Mouse (Mus musculus) small intestine, adult 2 months (tissue): ENCODE results near the gene Cog1. TPM values are rescaled to one million over a fixed set of nuclear protein-coding genes. Genes with fewer than 3 reads are reported as not detected.

ENCODE experiments used
- H3K27ac ChIP-seq: fragments of 200-500 bp; 2 replicates; pipeline ENCODE4 v1.5.1; 2012; ENCODE audit warnings: low read depth, low read length, control low read depth, inconsistent platforms; ENCODE audit not compliant: insufficient read depth
- H3K27me3 ChIP-seq: fragments of 200-500 bp; 2 replicates; pipeline ENCODE4 v1.6.1; 2012; ENCODE audit warnings: mild to moderate bottlenecking, moderate library complexity, low read length, inconsistent platforms; ENCODE audit not compliant: control insufficient read depth, insufficient read depth
- H3K36me3 ChIP-seq: fragments of 200-500 bp; 2 replicates; pipeline ENCODE4 v1.6.1; 2012; ENCODE audit warnings: mild to moderate bottlenecking, low read length, control low read depth, inconsistent platforms; ENCODE audit not compliant: control insufficient read depth, insufficient read depth
- H3K4me1 ChIP-seq: fragments of 200-500 bp; 2 replicates; pipeline ENCODE4 v1.6.1; 2012; ENCODE audit warnings: low read length, inconsistent platforms, mixed read lengths; ENCODE audit not compliant: control insufficient read depth, insufficient read depth, insufficient read length
- H3K4me3 ChIP-seq: fragments of 200-500 bp; 2 replicates; pipeline ENCODE4 v1.5.1; 2012; ENCODE audit warnings: low read depth, mild to moderate bottlenecking, control low read depth, inconsistent platforms, low read length, moderate library complexity
- CTCF ChIP-seq: fragments of 200-500 bp; IDR thresholded peaks from 2 replicates; pipeline ENCODE4 v1.5.1; 2012; ENCODE audit warnings: low read depth, mild to moderate bottlenecking, control low read depth, inconsistent platforms, low read length, moderate library complexity, mixed read lengths; ENCODE audit not compliant: insufficient replicate concordance, insufficient read length; ENCODE audit errors: extremely low read depth
- POLR2A ChIP-seq: fragments of 200-500 bp; IDR thresholded peaks from 2 replicates; pipeline ENCODE4 v1.6.1; 2012; ENCODE audit warnings: low read depth, mild to moderate bottlenecking, control low read depth, inconsistent platforms, low read length, moderate library complexity
- WGBS: fragments of 180-500 bp; shearing (Covaris S2); methylation state at CpG from one replicate; pipeline ENCODE4 v1.1.7; 2018; 5-methylcytosine and 5-hydroxymethylcytosine counted together
- polyA plus RNA-seq: library from polyadenylated mRNA; depleted of rRNA; stranded (reverse); fragments of >200 nt; gene quantifications from 2 replicates; pipeline ENCODE4 v1.2.3, GENCODE M21; 2012

Gene Cog1
- polyA plus RNA-seq, 1 experiment: 50.2 TPM

DNA sequence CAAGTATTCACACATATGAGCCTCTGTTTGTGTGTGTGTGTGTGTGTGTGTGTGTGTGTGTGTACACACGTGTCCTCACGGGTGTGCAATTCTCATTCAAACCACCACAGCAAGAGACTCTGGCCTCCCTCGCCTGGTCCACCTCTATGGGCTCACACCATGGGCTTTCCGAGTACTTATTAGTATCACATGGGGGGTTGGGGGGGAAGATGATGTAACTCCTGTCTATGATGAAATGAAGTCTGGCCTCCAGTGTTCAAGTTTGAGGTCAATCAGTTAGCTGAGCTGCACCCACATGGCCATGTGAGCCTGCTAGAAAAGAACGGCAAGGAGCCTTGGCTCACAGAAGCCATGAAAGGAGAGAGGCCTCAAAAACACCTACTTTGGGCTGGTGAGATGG, 15.6 kb upstream of the Cog1 start:
- no peaks in the 10 kb centered on the region for H3K27me3 ChIP-seq
- TF ChIP-seq POLR2A (no peak), CTCF (no peak)
- no peak overlapping the region for H3K27ac ChIP-seq
- H3K36me3 ChIP-seq: no peaks in the 10 kb centered on the region
- WGBS: 85% methylated on average over 5 of the region's 5 CpGs
- H3K4me1 ChIP-seq: peaks cover 4% of the 10 kb centered on the region; the same call in 1 of the 2 replicates
- no peak overlapping the region for H3K4me3 ChIP-seq

DNA sequence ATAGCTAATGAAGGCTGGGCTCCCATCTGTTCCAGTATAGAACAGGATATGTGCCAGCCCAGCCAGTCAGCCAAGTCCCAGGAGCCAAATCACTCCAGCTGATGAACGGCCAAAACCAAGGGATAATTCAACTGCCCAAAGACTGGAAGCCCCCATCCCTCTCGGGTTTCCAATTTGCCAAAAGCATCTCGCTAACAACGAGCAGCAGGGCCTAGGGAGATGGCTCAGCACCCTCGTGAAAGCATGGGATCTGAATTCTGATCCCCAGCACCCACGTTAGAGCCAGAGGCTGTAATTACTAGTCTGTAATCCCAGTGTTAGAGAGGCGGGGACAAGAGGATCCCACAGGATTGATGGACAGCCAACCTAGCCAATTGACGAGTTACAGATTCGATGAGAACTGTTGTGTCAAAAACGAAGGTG, 14.3 kb upstream of the Cog1 start:
- H3K4me1 ChIP-seq: peaks cover 5% of the 10 kb centered on the region; the same call in 1 of the 2 replicates
- H3K27me3 ChIP-seq: no peaks in the 10 kb centered on the region
- H3K27ac ChIP-seq: no peak overlapping the region
- H3K4me3 ChIP-seq: no peak overlapping the region
- H3K36me3 ChIP-seq: no peaks in the 10 kb centered on the region
- WGBS: 89% methylated on average over 10 of the region's 10 CpGs
- TF ChIP-seq POLR2A (no peak), CTCF (no peak)

DNA sequence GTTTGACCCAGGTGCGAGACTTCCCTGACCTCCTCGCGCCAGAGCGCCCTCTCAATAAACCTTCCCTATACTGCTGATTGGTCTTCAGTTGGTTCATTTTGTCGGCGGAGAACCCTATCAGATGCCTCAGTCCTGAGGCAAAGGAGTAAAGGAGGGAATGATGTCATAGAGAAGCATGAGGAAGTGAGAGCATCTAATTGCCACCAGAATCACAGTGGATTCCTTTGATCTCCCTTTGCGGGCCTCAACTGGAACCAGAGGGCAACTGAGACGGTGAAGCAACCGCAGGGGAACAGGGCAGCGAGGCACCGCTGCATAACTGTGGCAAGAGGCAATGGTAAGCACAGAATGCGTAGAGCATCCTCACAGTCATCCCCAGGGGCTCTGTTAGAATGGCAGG, 10.3 kb upstream of the Cog1 start:
- H3K27ac ChIP-seq: no peak overlapping the region
- no peak for TF ChIP-seq POLR2A
- no peak for TF ChIP-seq CTCF
- H3K4me1 ChIP-seq: 0 out of 2 replicates have a peak, but pooled peaks cover 2% of the 10 kb centered on the region
- no peaks in the 10 kb centered on the region for H3K36me3 ChIP-seq
- 63% methylated on average over 12 of the region's 12 CpGs for WGBS
- H3K27me3 ChIP-seq: no peaks in the 10 kb centered on the region
- H3K4me3 ChIP-seq: no peak overlapping the region

DNA sequence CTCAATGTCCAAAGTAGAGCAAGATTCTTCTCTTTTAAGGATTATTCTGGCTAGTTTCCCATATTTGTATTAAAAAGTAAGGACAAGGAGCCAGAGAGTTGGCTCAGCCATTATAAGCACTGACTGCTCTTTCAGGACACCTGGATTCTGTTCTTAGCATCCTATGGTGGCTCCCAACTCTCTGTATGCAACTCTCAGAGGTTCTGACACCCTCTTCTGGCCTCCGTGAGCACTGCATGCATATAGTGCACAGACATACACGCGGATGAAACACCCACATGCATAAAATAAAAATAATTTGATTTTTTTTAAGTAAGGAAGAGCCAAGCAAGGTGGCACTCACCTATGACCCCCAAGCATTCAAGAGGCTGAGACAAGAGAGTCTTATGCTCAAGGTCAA, 3.8 kb upstream of the Cog1 start:
- Histone ChIP-seq H3K27ac (no peak overlapping the region), H3K4me1 (peaks cover 3% of the 10 kb centered on the region), H3K36me3 (no peaks in the 10 kb centered on the region), H3K27me3 (no peaks in the 10 kb centered on the region), H3K4me3 (no peak overlapping the region)
- TF ChIP-seq POLR2A: no peak
- no peak for TF ChIP-seq CTCF
- 92% methylated on average over 3 of the region's 3 CpGs for WGBS

DNA sequence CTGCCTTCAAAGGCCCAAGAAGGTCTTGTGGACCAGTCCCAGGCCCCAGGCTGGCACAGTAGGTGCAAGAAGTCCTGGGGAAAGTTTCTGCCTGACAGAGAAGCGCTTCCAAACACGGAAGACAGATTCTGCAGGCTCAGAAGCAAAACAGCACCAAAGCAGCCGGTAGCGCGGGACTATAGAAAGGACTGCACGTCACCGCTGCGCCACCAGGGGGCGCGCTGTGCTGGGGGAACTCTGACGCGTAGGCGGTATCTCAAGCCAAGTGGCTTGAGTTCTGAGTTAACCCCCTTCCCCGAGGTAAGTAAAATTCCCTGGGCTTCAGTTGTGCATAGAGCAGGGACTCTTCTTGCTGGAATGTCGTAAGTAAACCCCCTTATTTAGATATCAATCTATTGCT, 817 bp upstream of the Cog1 start:
- TF ChIP-seq POLR2A: no peak
- peak; percentile 99 for TF ChIP-seq CTCF
- Histone ChIP-seq H3K4me1 (peaks cover 7% of the 10 kb centered on the region), H3K4me3 (no peak overlapping the region), H3K27me3 (no peaks in the 10 kb centered on the region), H3K36me3 (peaks cover 16% of the 10 kb centered on the region), H3K27ac (no peak overlapping the region)
- WGBS: 5% methylated on average over 15 of the region's 15 CpGs

DNA sequence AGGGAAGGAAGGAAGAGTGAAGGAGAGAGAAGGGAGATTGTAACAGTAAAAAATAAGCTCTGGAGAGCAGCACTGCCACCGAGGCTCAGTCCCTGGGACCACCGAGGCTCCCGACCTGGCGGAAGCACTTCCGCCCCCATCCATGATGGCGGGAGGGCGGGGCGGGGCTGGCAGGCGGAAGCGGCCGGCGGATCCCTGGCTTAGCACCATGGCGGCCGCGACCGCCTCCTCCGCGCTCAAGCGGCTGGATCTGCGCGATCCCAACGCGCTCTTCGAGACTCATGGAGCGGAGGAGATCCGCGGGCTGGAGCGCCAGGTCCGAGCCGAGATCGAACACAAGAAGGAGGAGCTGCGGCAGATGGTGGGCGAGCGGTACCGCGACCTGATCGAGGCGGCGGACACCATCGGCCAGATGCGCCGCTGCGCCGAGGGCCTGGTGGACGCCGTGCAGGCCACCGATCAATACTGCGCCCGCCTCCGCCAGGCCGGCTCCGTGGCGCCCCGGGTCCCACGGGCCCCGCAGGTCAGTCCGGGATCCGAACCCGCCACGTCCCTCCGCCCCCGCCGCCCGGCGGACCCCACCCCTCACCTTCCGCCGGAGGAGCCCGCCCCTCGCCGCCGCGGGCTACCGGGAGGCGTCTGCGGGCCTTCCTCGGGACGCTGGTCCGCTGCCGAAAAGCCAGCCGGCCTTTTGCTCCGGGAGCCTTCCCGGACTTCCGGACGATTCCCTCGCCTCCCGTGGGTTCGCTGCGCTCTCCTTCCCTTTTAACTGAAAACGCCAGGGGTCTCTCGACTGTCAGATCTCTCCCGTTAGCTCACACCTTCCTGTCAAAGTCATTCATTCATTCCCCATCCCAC, 613 bp downstream of the Cog1 start, which contains the start of gene Slc39a11:
TSS of gene Slc39a11 (minus strand) at position 727 of the 858 bp plus-strand sequence.
- WGBS: under 1% methylated on average over 88 of the region's 91 CpGs
- Histone ChIP-seq H3K36me3 (peaks cover 30% of the 10 kb centered on the region), H3K4me3 (peak within 1 kb of the TSS; percentile 81), H3K27ac (peak within 1 kb of the TSS; percentile 81), H3K4me1 (peaks cover 7% of the 10 kb centered on the region; the same call in 1 of the 2 replicates), H3K27me3 (no peaks in the 10 kb centered on the region)
- TF ChIP-seq POLR2A: peak; percentile 61; the same call in 1 of the 2 replicates
- TF ChIP-seq CTCF: no peak

DNA sequence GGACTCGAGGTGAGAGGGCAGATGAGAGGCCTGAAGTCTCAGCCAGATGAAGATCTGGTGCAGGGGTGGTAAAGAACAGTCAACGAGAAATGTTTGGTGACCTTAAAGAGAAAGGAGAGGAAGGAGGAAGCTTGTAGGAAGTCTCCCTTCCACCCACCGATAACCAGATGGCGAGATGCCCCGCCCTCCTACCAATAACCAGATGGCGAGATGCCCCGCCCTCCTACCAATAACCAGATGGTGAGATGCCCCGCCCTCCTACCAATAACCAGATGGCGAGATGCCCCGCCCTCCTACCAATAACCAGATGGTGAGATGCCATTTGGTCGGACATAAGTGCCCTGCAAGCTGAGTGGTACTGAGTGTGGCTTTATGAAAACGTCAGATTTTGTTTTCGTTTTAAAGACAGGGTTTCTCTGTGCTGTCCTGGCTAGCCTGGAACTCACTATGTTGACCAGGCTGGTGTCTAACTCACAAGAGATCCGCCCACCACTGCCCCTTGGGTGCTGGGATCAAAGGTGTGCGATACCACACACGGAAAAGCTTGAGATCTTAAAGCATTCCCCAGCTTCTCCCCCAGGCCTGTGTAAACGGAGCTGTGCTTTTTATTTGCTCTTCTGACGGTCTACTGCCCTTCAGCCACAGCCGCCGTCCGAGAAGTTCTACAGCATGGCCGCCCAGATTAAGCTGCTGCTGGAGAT, 2.4 kb downstream of the Cog1 start:
- TF ChIP-seq CTCF (no peak), POLR2A (no peak)
- WGBS: 23% methylated on average over 22 of the region's 22 CpGs
- H3K27me3 ChIP-seq: no peaks in the 10 kb centered on the region
- peaks cover 47% of the 10 kb centered on the region for H3K36me3 ChIP-seq
- peak overlapping the region; percentile 58 for H3K4me3 ChIP-seq
- peaks cover 7% of the 10 kb centered on the region; the same call in 1 of the 2 replicates for H3K4me1 ChIP-seq
- H3K27ac ChIP-seq: peak overlapping the region; percentile 81
